Mouse (Mus musculus) limb, embryonic 14.5 days (tissue): Measurements from ENCODE around the gene Ifitm6. TPM values are rescaled to one million over a fixed set of nuclear protein-coding genes. Genes with fewer than 3 reads are reported as not detected.
"Not testable (repeated sequence)": the region's sequence is repeated elsewhere in the genome, so short reads cannot be mapped to it uniquely, and the experiment has no call there.

Experiments
- ATAC-seq: fragments of 200-750 bp; cut with Nextera tagmentation; 2 replicates; pipeline ENCODE4 v1.8.0; 2017; ENCODE audit warnings: low read depth, moderate number of reproducible peaks, moderate TSS enrichment; ENCODE audit not compliant: low FRiP score
- DNase-seq: peaks from one replicate; pipeline ENCODE4 v3.0.0-alpha.2; 2015; ENCODE audit warnings: low spot score
- H3K27ac ChIP-seq: fragments of 300-500 bp; sonication (generic); replicated peaks from 2 replicates; pipeline ENCODE4 v1.5.1; 2014; ENCODE audit warnings: low read depth, mild to moderate bottlenecking, low read length, moderate library complexity, mixed read lengths
- H3K27me3 ChIP-seq: fragments of 300-500 bp; sonication (generic); 2 replicates; pipeline ENCODE4 v1.6.1; 2014; ENCODE audit warnings: low read length, mixed read lengths; ENCODE audit not compliant: control insufficient read depth, insufficient read depth
- H3K36me3 ChIP-seq: fragments of 300-500 bp; sonication (generic); 2 replicates; pipeline ENCODE4 v1.6.1; 2014; ENCODE audit warnings: mild to moderate bottlenecking, low read length, moderate library complexity, mixed read lengths; ENCODE audit not compliant: control insufficient read depth, insufficient read depth
- H3K4me1 ChIP-seq: fragments of 300-500 bp; sonication (generic); 2 replicates; pipeline ENCODE4 v1.6.1; 2014; ENCODE audit warnings: antibody characterized with exemption, low read length, mixed read lengths; ENCODE audit not compliant: control insufficient read depth, insufficient read depth
- H3K4me2 ChIP-seq: fragments of 300-500 bp; sonication (generic); replicated peaks from 2 replicates; pipeline ENCODE4 v1.6.1; 2014; ENCODE audit warnings: low read depth, mild to moderate bottlenecking, low read length, moderate library complexity; ENCODE audit not compliant: severe bottlenecking
- H3K4me3 ChIP-seq: fragments of 300-500 bp; sonication (generic); replicated peaks from 2 replicates; pipeline ENCODE4 v1.5.1; 2014; ENCODE audit warnings: low read length
- H3K9ac ChIP-seq: fragments of 300-500 bp; sonication (generic); 2 replicates; pipeline ENCODE4 v1.6.1; 2014; ENCODE audit warnings: mild to moderate bottlenecking, low read depth, low read length, moderate library complexity; ENCODE audit not compliant: severe bottlenecking
- H3K9me3 ChIP-seq: fragments of 300-500 bp; sonication (generic); 2 replicates; pipeline ENCODE4 v1.6.1; 2016; ENCODE audit warnings: low read length; ENCODE audit not compliant: control insufficient read depth
- POLR2A ChIP-seq: fragments of 200-500 bp; IDR thresholded peaks from 2 replicates; pipeline ENCODE4 v1.8.0; 2012; ENCODE audit warnings: inconsistent platforms, mild to moderate bottlenecking, moderate library complexity, borderline replicate concordance; ENCODE audit not compliant: insufficient read depth, insufficient read length; ENCODE audit errors: extremely low read depth
- WGBS: fragments of 180-500 bp; shearing (Covaris S2); extraction: QIAGEN DNeasy Blood & Tissue Kit; methylation state at CpG from one replicate; pipeline ENCODE4 v1.1.7; 2014; 5-methylcytosine and 5-hydroxymethylcytosine counted together
- polyA plus RNA-seq, 2 experiments: library from polyadenylated mRNA; depleted of rRNA in 1 of 2; stranded (reverse) in 1 of 2; unstranded in 1 of 2; fragments of >200 nt; fragmentation: Nextera tagmentation in 1 of 2; extraction: Ambion mirVana in 1 of 2; gene quantifications; 2 replicates each; pipeline versions ENCODE4 v1.2.1 to v1.2.3; 2012 to 2014

Gene Ifitm6
- polyA plus RNA-seq, 2 experiments: 1.7 to 1.8 TPM

- H3K4me3 ChIP-seq: no peak overlapping the region
- H3K9me3 ChIP-seq: no peaks in the 10 kb centered on the region
- H3K4me1 ChIP-seq: peaks cover 29% of the 10 kb centered on the region
- no peak for TF ChIP-seq POLR2A
- 61% methylated on average over 8 of the region's 8 CpGs for WGBS
- peak overlapping the region; percentile 55; the same call in 1 of the 2 replicates for H3K27ac ChIP-seq
- DNase-seq (peak; percentile 68), ATAC-seq (peak; percentile 68)
- no peak overlapping the region for H3K9ac ChIP-seq
- no peak overlapping the region for H3K4me2 ChIP-seq
- no peaks in the 10 kb centered on the region for H3K27me3 ChIP-seq
- H3K36me3 ChIP-seq: no peaks in the 10 kb centered on the region
These were observed 46.1 kb downstream of the Ifitm6 start for GRCm38 (mm10) chr7:140971479-140972171.

- H3K9ac ChIP-seq: no peak overlapping the region
- ATAC-seq (no peak), DNase-seq (no peak)
- WGBS: 36% methylated on average over 7 of the region's 7 CpGs
- H3K27ac ChIP-seq: no peak overlapping the region
- no peaks in the 10 kb centered on the region for H3K27me3 ChIP-seq
- no peak overlapping the region for H3K4me2 ChIP-seq
- no peak for TF ChIP-seq POLR2A
- peaks cover 29% of the 10 kb centered on the region for H3K4me1 ChIP-seq
- H3K4me3 ChIP-seq: no peak overlapping the region
- H3K9me3 ChIP-seq: no peaks in the 10 kb centered on the region
- no peaks in the 10 kb centered on the region for H3K36me3 ChIP-seq
These were observed 46.8 kb downstream of the Ifitm6 start for GRCm38 (mm10) chr7:140970931-140971330.

GRCm38 (mm10) chr7:140968710-140969109 is 49.0 kb downstream of the Ifitm6 start:
- not testable (repeated sequence) for ATAC-seq
- H3K4me2 ChIP-seq: peak overlapping the region; percentile 22; the same call in 1 of the 2 replicates
- H3K4me1 ChIP-seq: peaks cover 21% of the 10 kb centered on the region

GRCm38 (mm10) chr7:140967862-140968591 is 49.7 kb downstream of the Ifitm6 start:
- peak overlapping the region; percentile 25; the same call in 1 of the 2 replicates for H3K9ac ChIP-seq
- H3K4me1 ChIP-seq: peaks cover 14% of the 10 kb centered on the region
- no peaks in the 10 kb centered on the region for H3K36me3 ChIP-seq
- peak overlapping the region; percentile 22 for H3K4me2 ChIP-seq
- H3K4me3 ChIP-seq: no peak overlapping the region; the same call in 1 of the 2 replicates
- DNase-seq (peak; percentile 45), ATAC-seq (peak; percentile 62; the same call in 1 of the 2 replicates)
- no peaks in the 10 kb centered on the region for H3K27me3 ChIP-seq
- TF ChIP-seq POLR2A: no peak
- peak overlapping the region; percentile 43 for H3K27ac ChIP-seq
- H3K9me3 ChIP-seq: no peaks in the 10 kb centered on the region
- 8% methylated on average over 14 of the region's 14 CpGs for WGBS

More at GRCm38 (mm10) chr7:140968710-140969109, 49.0 kb downstream of the Ifitm6 start:
- H3K9ac ChIP-seq, H3K4me3 ChIP-seq, DNase-seq, H3K27me3 ChIP-seq, H3K36me3 ChIP-seq, H3K9me3 ChIP-seq, H3K27ac ChIP-seq: not testable (repeated sequence)
- WGBS: 32% methylated on average over 3 of the region's 3 CpGs

- Histone ChIP-seq H3K4me2 (0 out of 2 replicates have a peak within 1 kb of the TSS, but pooled peaks have one; percentile 22), H3K9ac (peak within 1 kb of the TSS; percentile 25; the same call in 1 of the 2 replicates), H3K4me3 (no peak within 1 kb of the TSS; the same call in 1 of the 2 replicates), H3K9me3 (no peaks in the 10 kb centered on the region), H3K27ac (peak within 1 kb of the TSS; percentile 43), H3K36me3 (no peaks in the 10 kb centered on the region), H3K27me3 (no peaks in the 10 kb centered on the region), H3K4me1 (peaks cover 13% of the 10 kb centered on the region)
- DNase-seq (no peak), ATAC-seq (no peak)
- WGBS: 92% methylated on average over 4 of the region's 4 CpGs
- TF ChIP-seq POLR2A: no peak
These were observed 50.8 kb downstream of the Ifitm6 start, which contains the start of gene Ifitm1 for GRCm38 (mm10) chr7:140966921-140967320. Gene Ifitm1, plus strand, starts transcription at chr7:140967221.

Other genes with a start within 250 kb of the Ifitm6 start
Only the 30 nearest of the 31 such genes appear.
- 0.39 and 0.55 TPM in 2 replicates for gene Syce1, start 230.1 kb downstream of the Ifitm6 start, polyA plus RNA-seq (2012; rRNA removed)
- gene Syce1, start 230.1 kb downstream of the Ifitm6 start, polyA plus RNA-seq (2014; fragmentation: Nextera tagmentation; extraction: Ambion mirVana): 0.54 and 0.66 TPM in 2 replicates
- gene Zfp941, start 195.7 kb downstream of the Ifitm6 start, polyA plus RNA-seq (2012; rRNA removed): 0.83 and 0.93 TPM in 2 replicates
- gene Zfp941, start 195.7 kb downstream of the Ifitm6 start, polyA plus RNA-seq (2014; fragmentation: Nextera tagmentation; extraction: Ambion mirVana): 1.3 and 1.5 TPM in 2 replicates
- gene Urah, start 182.9 kb downstream of the Ifitm6 start, polyA plus RNA-seq (2012; rRNA removed): 1.2 and 2.5 TPM in 2 replicates
- 6.2 and 9.0 TPM in 2 replicates for gene Urah, start 182.9 kb downstream of the Ifitm6 start, polyA plus RNA-seq (2014; fragmentation: Nextera tagmentation; extraction: Ambion mirVana)
- not detected in 2 replicates for gene Scgb1c1, start 172.4 kb downstream of the Ifitm6 start, polyA plus RNA-seq (2012; rRNA removed)
- gene Scgb1c1, start 172.4 kb downstream of the Ifitm6 start, polyA plus RNA-seq (2014; fragmentation: Nextera tagmentation; extraction: Ambion mirVana): not detected in 2 replicates
- 0.04 TPM in 2 replicates for gene Odf3, start 170.1 kb downstream of the Ifitm6 start, polyA plus RNA-seq (2012; rRNA removed)
- gene Odf3, start 170.1 kb downstream of the Ifitm6 start, polyA plus RNA-seq (2014; fragmentation: Nextera tagmentation; extraction: Ambion mirVana): not detected in 2 replicates
- 0.12 TPM in 1 of 2 replicates, not detected in the other for gene Gm45785, start 161.6 kb downstream of the Ifitm6 start, polyA plus RNA-seq (2012; rRNA removed)
- gene Gm45785, start 161.6 kb downstream of the Ifitm6 start, polyA plus RNA-seq (2014; fragmentation: Nextera tagmentation; extraction: Ambion mirVana): not detected in 2 replicates
- gene Ric8a, start 161.0 kb downstream of the Ifitm6 start, polyA plus RNA-seq (2012; rRNA removed): 70.3 and 82.0 TPM in 2 replicates
- gene Ric8a, start 161.0 kb downstream of the Ifitm6 start, polyA plus RNA-seq (2014; fragmentation: Nextera tagmentation; extraction: Ambion mirVana): 74.0 and 78.9 TPM in 2 replicates
- 45.0 and 48.2 TPM in 2 replicates for gene Bet1l, start 160.3 kb downstream of the Ifitm6 start, polyA plus RNA-seq (2012; rRNA removed)
- gene Bet1l, start 160.3 kb downstream of the Ifitm6 start, polyA plus RNA-seq (2014; fragmentation: Nextera tagmentation; extraction: Ambion mirVana): 75.1 and 92.8 TPM in 2 replicates
- gene Psmd13, start 136.0 kb downstream of the Ifitm6 start, polyA plus RNA-seq (2012; rRNA removed): 98.9 and 113 TPM in 2 replicates
- 133 TPM in 2 replicates for gene Psmd13, start 136.0 kb downstream of the Ifitm6 start, polyA plus RNA-seq (2014; fragmentation: Nextera tagmentation; extraction: Ambion mirVana)
- gene Sirt3, start 135.6 kb downstream of the Ifitm6 start, polyA plus RNA-seq (2012; rRNA removed): 28.3 and 33.1 TPM in 2 replicates
- 20.1 and 22.3 TPM in 2 replicates for gene Sirt3, start 135.6 kb downstream of the Ifitm6 start, polyA plus RNA-seq (2014; fragmentation: Nextera tagmentation; extraction: Ambion mirVana)
- 14.2 and 14.5 TPM in 2 replicates for gene Cox8b, start 117.5 kb downstream of the Ifitm6 start, polyA plus RNA-seq (2012; rRNA removed)
- 17.2 and 32.5 TPM in 2 replicates for gene Cox8b, start 117.5 kb downstream of the Ifitm6 start, polyA plus RNA-seq (2014; fragmentation: Nextera tagmentation; extraction: Ambion mirVana)
- 0.05 TPM in 2 replicates for gene Nlrp6, start 97.0 kb downstream of the Ifitm6 start, polyA plus RNA-seq (2012; rRNA removed)
- 0.08 TPM in 1 of 2 replicates, not detected in the other for gene Nlrp6, start 97.0 kb downstream of the Ifitm6 start, polyA plus RNA-seq (2014; fragmentation: Nextera tagmentation; extraction: Ambion mirVana)
- gene Pgghg, start 76.5 kb downstream of the Ifitm6 start, polyA plus RNA-seq (2012; rRNA removed): 52.8 and 68.8 TPM in 2 replicates
- gene Pgghg, start 76.5 kb downstream of the Ifitm6 start, polyA plus RNA-seq (2014; fragmentation: Nextera tagmentation; extraction: Ambion mirVana): 26.7 and 31.3 TPM in 2 replicates
- 30.9 and 34.4 TPM in 2 replicates for gene Ifitm5, start 67.6 kb downstream of the Ifitm6 start, polyA plus RNA-seq (2012; rRNA removed)
- gene Ifitm5, start 67.6 kb downstream of the Ifitm6 start, polyA plus RNA-seq (2014; fragmentation: Nextera tagmentation; extraction: Ambion mirVana): 32.3 and 44.3 TPM in 2 replicates
- not detected in 2 replicates for gene Gm45717, start 62.0 kb downstream of the Ifitm6 start, polyA plus RNA-seq (2012; rRNA removed)
- not detected in 2 replicates for gene Gm45717, start 62.0 kb downstream of the Ifitm6 start, polyA plus RNA-seq (2014; fragmentation: Nextera tagmentation; extraction: Ambion mirVana)
- 1,234 and 1,466 TPM in 2 replicates for gene Ifitm2, start 61.9 kb downstream of the Ifitm6 start, polyA plus RNA-seq (2012; rRNA removed)
- 1,822 and 1,827 TPM in 2 replicates for gene Ifitm2, start 61.9 kb downstream of the Ifitm6 start, polyA plus RNA-seq (2014; fragmentation: Nextera tagmentation; extraction: Ambion mirVana)
- 68.1 and 115 TPM in 2 replicates for gene Ifitm1, start 50.7 kb downstream of the Ifitm6 start, polyA plus RNA-seq (2012; rRNA removed)
- 55.4 and 66.7 TPM in 2 replicates for gene Ifitm1, start 50.7 kb downstream of the Ifitm6 start, polyA plus RNA-seq (2014; fragmentation: Nextera tagmentation; extraction: Ambion mirVana)
- gene Ifitm3, start 7.2 kb downstream of the Ifitm6 start, polyA plus RNA-seq (2012; rRNA removed): 85.6 and 91.3 TPM in 2 replicates
- gene Ifitm3, start 7.2 kb downstream of the Ifitm6 start, polyA plus RNA-seq (2014; fragmentation: Nextera tagmentation; extraction: Ambion mirVana): 184 and 201 TPM in 2 replicates
- not detected in 2 replicates for gene Gm17387, start 11.2 kb upstream of the Ifitm6 start, polyA plus RNA-seq (2012; rRNA removed)
- not detected in 2 replicates for gene Gm17387, start 11.2 kb upstream of the Ifitm6 start, polyA plus RNA-seq (2014; fragmentation: Nextera tagmentation; extraction: Ambion mirVana)
- 46.5 and 53.7 TPM in 2 replicates for gene B4galnt4, start 43.2 kb upstream of the Ifitm6 start, polyA plus RNA-seq (2012; rRNA removed)
- gene B4galnt4, start 43.2 kb upstream of the Ifitm6 start, polyA plus RNA-seq (2014; fragmentation: Nextera tagmentation; extraction: Ambion mirVana): 12.3 and 17.1 TPM in 2 replicates
- 37.6 and 38.8 TPM in 2 replicates for gene Pkp3, start 60.3 kb upstream of the Ifitm6 start, polyA plus RNA-seq (2012; rRNA removed)
- 62.4 and 65.9 TPM in 2 replicates for gene Pkp3, start 60.3 kb upstream of the Ifitm6 start, polyA plus RNA-seq (2014; fragmentation: Nextera tagmentation; extraction: Ambion mirVana)
- gene Sigirr, start 82.6 kb upstream of the Ifitm6 start, polyA plus RNA-seq (2012; rRNA removed): 2.5 and 3.1 TPM in 2 replicates
- 2.7 and 4.0 TPM in 2 replicates for gene Sigirr, start 82.6 kb upstream of the Ifitm6 start, polyA plus RNA-seq (2014; fragmentation: Nextera tagmentation; extraction: Ambion mirVana)
- 6.3 and 8.0 TPM in 2 replicates for gene Ano9, start 99.9 kb upstream of the Ifitm6 start, polyA plus RNA-seq (2012; rRNA removed)
- 3.6 and 4.3 TPM in 2 replicates for gene Ano9, start 99.9 kb upstream of the Ifitm6 start, polyA plus RNA-seq (2014; fragmentation: Nextera tagmentation; extraction: Ambion mirVana)
- gene Ptdss2, start 104.5 kb upstream of the Ifitm6 start, polyA plus RNA-seq (2012; rRNA removed): 49.2 and 61.0 TPM in 2 replicates
- 67.8 and 68.6 TPM in 2 replicates for gene Ptdss2, start 104.5 kb upstream of the Ifitm6 start, polyA plus RNA-seq (2014; fragmentation: Nextera tagmentation; extraction: Ambion mirVana)
- gene Rnh1, start 154.9 kb upstream of the Ifitm6 start, polyA plus RNA-seq (2012; rRNA removed): 92.3 and 105 TPM in 2 replicates
- 190 and 216 TPM in 2 replicates for gene Rnh1, start 154.9 kb upstream of the Ifitm6 start, polyA plus RNA-seq (2014; fragmentation: Nextera tagmentation; extraction: Ambion mirVana)
- gene Hras, start 176.1 kb upstream of the Ifitm6 start, polyA plus RNA-seq (2012; rRNA removed): 111 and 112 TPM in 2 replicates
- 136 and 143 TPM in 2 replicates for gene Hras, start 176.1 kb upstream of the Ifitm6 start, polyA plus RNA-seq (2014; fragmentation: Nextera tagmentation; extraction: Ambion mirVana)
- 14.8 and 17.8 TPM in 2 replicates for gene Lrrc56, start 176.2 kb upstream of the Ifitm6 start, polyA plus RNA-seq (2012; rRNA removed)
- 5.8 and 8.3 TPM in 2 replicates for gene Lrrc56, start 176.2 kb upstream of the Ifitm6 start, polyA plus RNA-seq (2014; fragmentation: Nextera tagmentation; extraction: Ambion mirVana)
- 6.6 and 6.9 TPM in 2 replicates for gene Lmntd2, start 196.2 kb upstream of the Ifitm6 start, polyA plus RNA-seq (2012; rRNA removed)
- gene Lmntd2, start 196.2 kb upstream of the Ifitm6 start, polyA plus RNA-seq (2014; fragmentation: Nextera tagmentation; extraction: Ambion mirVana): 0.95 and 1.7 TPM in 2 replicates
- 40.0 and 44.8 TPM in 2 replicates for gene Rassf7, start 197.9 kb upstream of the Ifitm6 start, polyA plus RNA-seq (2012; rRNA removed)
- 30.9 and 31.7 TPM in 2 replicates for gene Rassf7, start 197.9 kb upstream of the Ifitm6 start, polyA plus RNA-seq (2014; fragmentation: Nextera tagmentation; extraction: Ambion mirVana)
- gene Phrf1, start 210.9 kb upstream of the Ifitm6 start, polyA plus RNA-seq (2012; rRNA removed): 37.6 and 42.6 TPM in 2 replicates
- 65.9 and 72.7 TPM in 2 replicates for gene Phrf1, start 210.9 kb upstream of the Ifitm6 start, polyA plus RNA-seq (2014; fragmentation: Nextera tagmentation; extraction: Ambion mirVana)